Mouse (Mus musculus): ENCODE results near the gene Khdc1c. TPM values are rescaled to one million over a fixed set of nuclear protein-coding genes. Genes with fewer than 3 reads are reported as not detected.

The Khdc1c gene
- total RNA-seq, 2 experiments from 2014 or later, result not detected

Other genes starting within 250 kb of the Khdc1c start
- gene Tmem14a, start 149.8 kb upstream of the Khdc1c start, total RNA-seq (2021), result 1 to 10 TPM; 3.0 to 3.3 TPM
- under 1 TPM; 0.62 to 0.83 TPM for gene Gsta3, start 127.7 kb upstream of the Khdc1c start, total RNA-seq (2021)
- gene Khdc1a, start 18.7 kb upstream of the Khdc1c start, total RNA-seq (2021), result not detected
- not detected for gene Khdc1b, start 15.2 kb downstream of the Khdc1c start, total RNA-seq (2021)